Mouse (Mus musculus): ENCODE measurements around the gene Gm5796. TPM values are rescaled to one million over a fixed set of nuclear protein-coding genes. Genes with fewer than 3 reads are reported as not detected.
"Not testable (repeated sequence)": the region's sequence is repeated elsewhere in the genome, so short reads cannot be mapped to it uniquely, and the experiment has no call there.

Gene Gm5796
- 0.42 TPM in 2 replicates for polyA plus RNA-seq (2012; rRNA removed)

DNA sequence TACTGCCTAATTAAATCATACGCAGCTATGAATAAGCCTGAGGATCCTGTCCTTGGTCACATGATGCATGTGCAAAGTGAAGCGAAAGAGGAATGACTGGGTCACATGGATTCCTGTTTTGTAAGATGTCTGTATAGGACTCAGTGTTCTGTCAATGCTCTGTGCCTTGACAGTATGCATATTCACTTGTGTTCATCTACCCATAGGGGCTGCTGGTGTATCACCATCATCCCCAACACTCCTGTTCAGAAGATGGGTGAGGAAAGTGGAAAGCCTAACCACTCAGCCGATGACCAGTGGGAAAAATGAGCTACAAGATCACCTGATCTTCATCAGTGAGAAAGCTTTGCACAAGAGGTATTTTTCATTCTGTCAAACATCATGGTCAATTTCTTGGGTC, at the start of gene Gm5796:
Gm5796 (plus strand) TSS at position 301 of the 400 bp plus-strand sequence.
- DNase-seq (ENCODE audit: low read depth), result not testable (repeated sequence)

DNA sequence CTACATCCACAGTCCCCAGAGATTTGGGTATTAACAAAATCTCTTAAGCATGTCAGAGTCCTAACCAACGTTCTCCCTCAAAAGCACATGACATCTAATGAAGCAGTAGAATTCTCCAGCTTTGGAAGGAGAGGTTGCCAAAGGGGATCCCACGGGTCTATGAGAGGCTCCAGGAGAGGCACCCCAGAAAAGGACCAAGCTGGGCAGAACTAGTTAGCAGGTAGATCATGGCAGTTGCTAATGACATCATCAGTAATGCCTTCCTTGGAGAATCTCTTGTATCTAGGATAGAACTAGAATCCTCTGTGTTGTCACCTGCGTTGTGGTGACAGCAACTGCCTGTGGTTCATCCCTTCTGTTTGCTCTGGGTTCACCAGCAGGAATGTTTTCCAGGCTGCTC, 25.6 kb upstream of the Gm5796 start, which contains the start of gene Gm3099:
Gm3099 (plus strand) TSS at position 301 of the 400 bp plus-strand sequence.
- not testable (repeated sequence) for DNase-seq (ENCODE audit: low read depth)

- DNase-seq (ENCODE audit: low read depth), result not testable (repeated sequence)
Measured at GRCm38 (mm10) chr14:4083820-4084219, 60.1 kb downstream of the Gm5796 start, which contains the start of gene Gm3115. Gm3115 (plus strand) TSS chr14:4084120.

Other genes with a start within 250 kb of the Gm5796 start
- gene Gm3002, start 213.9 kb upstream of the Gm5796 start, polyA plus RNA-seq (2012; rRNA removed), result 0.54 and 0.56 TPM in 2 replicates
- 0.15 TPM in 1 of 2 replicates, not detected in the other for gene Gm3033, start 177.7 kb upstream of the Gm5796 start, polyA plus RNA-seq (2012; rRNA removed)
- gene Gm2916, start 139.8 kb upstream of the Gm5796 start, polyA plus RNA-seq (2012; rRNA removed), result not detected in 2 replicates
- gene Gm3029, start 92.2 kb upstream of the Gm5796 start, polyA plus RNA-seq (2012; rRNA removed), result not detected in 2 replicates
- 0.36 TPM in 1 of 2 replicates, not detected in the other for gene Gm3095, start 60.4 kb upstream of the Gm5796 start, polyA plus RNA-seq (2012; rRNA removed)
- not detected in 2 replicates for gene Gm3099, start 25.5 kb upstream of the Gm5796 start, polyA plus RNA-seq (2012; rRNA removed)
- gene Gm3115, start 60.2 kb downstream of the Gm5796 start, polyA plus RNA-seq (2012; rRNA removed), result not detected in 2 replicates
- 0.65 and 1.2 TPM in 2 replicates for gene Gm8108, start 86.6 kb downstream of the Gm5796 start, polyA plus RNA-seq (2012; rRNA removed)
- gene Gm3127, start 141.1 kb downstream of the Gm5796 start, polyA plus RNA-seq (2012; rRNA removed), result not detected in 2 replicates
- gene Gm2974, start 158.6 kb downstream of the Gm5796 start, polyA plus RNA-seq (2012; rRNA removed), result 1.0 and 1.1 TPM in 2 replicates
- not detected in 2 replicates for gene Gm3138, start 225.7 kb downstream of the Gm5796 start, polyA plus RNA-seq (2012; rRNA removed)

All from gonadal fat pad, adult 2 months (tissue).